ENCODE assay signal across 9 mouse cellular contexts in the genomic region with DNA sequence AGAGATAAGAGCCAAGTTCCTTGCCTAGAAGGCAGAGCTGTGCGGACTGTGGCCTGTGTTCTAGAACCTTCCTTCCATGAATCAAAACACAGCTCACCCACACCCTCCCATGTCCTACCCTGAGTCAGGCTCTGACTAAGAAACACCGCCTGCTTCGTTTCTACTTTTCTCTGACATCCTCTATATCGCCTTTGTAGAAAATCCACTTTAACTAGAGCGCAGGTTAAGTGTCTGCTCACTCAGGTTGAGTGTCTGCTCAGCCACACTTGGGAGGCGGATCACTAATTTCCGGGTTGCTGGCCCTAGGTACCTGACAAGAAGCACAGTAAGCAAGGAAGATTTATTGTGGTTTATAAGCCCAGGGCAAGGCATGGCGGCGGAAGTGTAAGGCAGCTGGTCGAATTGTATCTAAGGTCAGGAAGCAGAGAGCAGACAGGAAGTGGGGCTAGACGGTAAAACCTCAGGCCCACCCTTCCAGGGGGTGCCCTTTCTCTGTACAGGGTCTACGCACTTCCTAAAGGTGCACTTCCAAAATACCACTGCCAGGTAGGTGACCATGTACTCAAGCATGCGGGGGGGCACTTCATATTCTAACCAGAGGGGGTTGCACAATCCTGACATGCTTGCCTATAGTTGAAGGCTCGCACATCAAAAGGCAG.
DNase-seq lines count a peak whose midpoint lies in the region; ATAC-seq and TF ChIP-seq lines count a peak whose summit lies in the region.
"Had no signal": no experiment of that assay in that cellular context is flagged by ENCODE, and none has a peak within 500 bp of the region (broad histone marks: within the 10 kb centered on the region; RNA-seq: fewer than 3 reads in every experiment).

No protein-coding gene starts in this region.

- 0 out of 2 replicates have a peak overlapping the region, but pooled peaks have one; percentile 19 for H3K4me2 ChIP-seq in kidney, embryonic 15.5 days

- H3K36me3 ChIP-seq in heart, embryonic 10.5 days = no peaks in the 10 kb centered on the region
- no peaks in the 10 kb centered on the region for H3K36me3 ChIP-seq in ES-E14 (ENCODE audit: control insufficient read depth, insufficient read depth, low read length, poor library complexity, severe bottlenecking)
- no peaks in the 10 kb centered on the region for H3K36me3 ChIP-seq in kidney, embryonic 15.5 days

- no peak overlapping the region for H3K9ac ChIP-seq in ES-E14 (ENCODE audit: insufficient read depth, low read depth, low read length, poor library complexity, severe bottlenecking)
- no peak overlapping the region for H3K9ac ChIP-seq in kidney, embryonic 15.5 days

- H3K27me3 ChIP-seq in heart, embryonic 10.5 days (ENCODE audit: insufficient read depth, poor library complexity, severe bottlenecking) = no peaks in the 10 kb centered on the region
- H3K27me3 ChIP-seq in kidney, embryonic 15.5 days = peaks cover 3% of the 10 kb centered on the region; the same call in 1 of the 2 replicates

- H3K9me3 ChIP-seq in heart, embryonic 10.5 days = no peaks in the 10 kb centered on the region
- no peaks in the 10 kb centered on the region for H3K9me3 ChIP-seq in ES-E14 (ENCODE audit: control insufficient read depth, insufficient read depth, low read depth, low read length)
- no peaks in the 10 kb centered on the region for H3K9me3 ChIP-seq in kidney, embryonic 15.5 days (replicated peaks)

- intact Hi-C loops in heart, postnatal 10 days (cut with DNase I) = no loop called here

- peaks cover 22% of the 10 kb centered on the region for H3K4me1 ChIP-seq in heart, embryonic 10.5 days
- no peaks in the 10 kb centered on the region for H3K4me1 ChIP-seq in ES-E14 (ENCODE audit: control insufficient read depth in 2 of 2, insufficient read depth in 2 of 2, low read length in 2 of 2, poor library complexity in 1 of 2)
- peaks cover 22% of the 10 kb centered on the region for H3K4me1 ChIP-seq in kidney, embryonic 15.5 days

- 70% methylated on average over 14 of the region's 14 CpGs for WGBS in heart, embryonic 10.5 days
- WGBS in kidney, embryonic 15.5 days = 30% methylated on average over 14 of the region's 14 CpGs

- peak; percentile 76 for ATAC-seq in kidney, embryonic 15.5 days (replicated peaks; ENCODE audit: low FRiP score)
- ATAC-seq in megakaryocyte progenitor cell, adult 5-6 weeks (replicated peaks; ENCODE audit: poor library complexity) = peak; percentile 79

- no peak overlapping the region for H3K4me3 ChIP-seq in heart, embryonic 10.5 days
- H3K4me3 ChIP-seq in ES-E14 (ENCODE audit: insufficient read depth in 1 of 2, low read depth in 1 of 2, low read length in 2 of 2, poor library complexity in 1 of 2, severe bottlenecking in 1 of 2) = 0 out of 4 replicates have a peak overlapping the region, but pooled peaks of 1 of the 2 experiments have one; percentile 3
- no peak overlapping the region for H3K4me3 ChIP-seq in kidney, embryonic 15.5 days (replicated peaks)
- H3K4me3 ChIP-seq: erythroblast, embryonic 14.5 days had no signal

- in situ Hi-C loops in ES-E14 (cut with MboI; ENCODE audit: low sequenced_read_pairs in 2 of 2, unreplicated experiment in 2 of 2) = no loop called here

- peak overlapping the region; percentile 39; the same call in 1 of the 2 replicates for H3K27ac ChIP-seq in heart, embryonic 10.5 days
- H3K27ac ChIP-seq in ES-E14 (ENCODE audit: insufficient read depth, low read depth, low read length, poor library complexity, severe bottlenecking) = no peak overlapping the region
- peak overlapping the region; percentile 72 for H3K27ac ChIP-seq in kidney, embryonic 15.5 days

- DNase-seq in heart, embryonic 10.5 days (ENCODE audit: low spot score) = no peak
- no peak for DNase-seq in heart, postnatal 10 days
- peak; percentile 1 for DNase-seq in ES-E14 (ENCODE audit: low read depth, low spot score)
- DNase-seq in frontal cortex, postnatal 36 days (ENCODE audit: low spot score in 2 of 2) = no peak
- DNase-seq in urinary bladder, postnatal 4 days (ENCODE audit: low spot score in 2 of 2) = no peak
- DNase-seq in cerebellum, adult 11 months = no peak

TF ChIP-seq in ES-E14, 5 proteins besides CTCF, POLR2A, EP300 and RAD21:
- no peak for TF ChIP-seq ZNF384 (IDR thresholded peaks at IDR 0.05; ENCODE audit: low read depth, low read length)
- TF ChIP-seq ZC3H11A (IDR thresholded peaks at IDR 0.05; ENCODE audit: borderline replicate concordance, low read depth, low read length) = no peak
- TF ChIP-seq HCFC1 (IDR thresholded peaks at IDR 0.05; ENCODE audit: borderline replicate concordance, insufficient read depth, low read length) = no peak
- TF ChIP-seq MAFK (IDR thresholded peaks at IDR 0.05; ENCODE audit: insufficient read depth, low read depth, low read length) = no peak
- no peak for TF ChIP-seq CHD2 (IDR thresholded peaks at IDR 0.05; ENCODE audit: low read depth, low read length)
